Mouse (Mus musculus): Measurements from ENCODE around the gene Tle3.

DNA sequence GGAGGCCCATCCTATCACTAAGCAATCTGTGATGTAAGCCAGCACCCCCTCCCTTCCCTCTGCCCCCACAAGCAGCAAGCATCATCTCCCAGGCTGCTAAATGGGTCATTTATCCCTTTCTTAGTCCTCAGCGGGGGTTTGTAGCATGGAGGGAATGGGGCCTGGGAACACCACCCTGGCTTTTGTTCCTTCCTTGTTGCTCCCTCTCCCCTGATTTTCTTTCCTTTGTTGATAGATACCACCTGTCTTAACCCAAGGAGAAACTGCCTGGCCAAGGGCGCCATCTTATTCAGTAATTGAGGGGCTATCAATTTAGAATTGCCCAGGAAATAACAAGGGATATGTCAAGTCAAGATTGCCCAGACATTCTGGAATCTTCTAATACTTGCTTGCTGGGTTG lies 14.1 kb downstream of the Tle3 start:
- TF ChIP-seq CHD2 (IDR thresholded peaks at IDR 0.05; ENCODE audit: low read depth, low read length) (no peak), MAFK (IDR thresholded peaks at IDR 0.05; ENCODE audit: insufficient read depth, low read depth, low read length) (no peak), ZNF384 (IDR thresholded peaks at IDR 0.05; ENCODE audit: low read depth, low read length) (no peak), HCFC1 (IDR thresholded peaks at IDR 0.05; ENCODE audit: borderline replicate concordance, insufficient read depth, low read length) (no peak), ZC3H11A (IDR thresholded peaks at IDR 0.05; ENCODE audit: borderline replicate concordance, low read depth, low read length) (no peak)

All from ES-E14 (cell line).